Mouse (Mus musculus) heart, postnatal 36 days (tissue): ENCODE results near the gene Igfals. TPM values are rescaled to one million over a fixed set of nuclear protein-coding genes. Genes with fewer than 3 reads are reported as not detected.

Experiments
- DNase-seq, 2 experiments: peaks; one replicate each; pipeline ENCODE4 v3.0.0; 2021 to 2022
- intact Hi-C: fragments of 180-260 bp; cut with DNase I; formaldehyde crosslinking; loops from one replicate; pipeline ENCODE4 v1.15.1; 2025
- total RNA-seq, 2 experiments: library from RNA; stranded (reverse); gene quantifications; 2 replicates each; pipeline ENCODE4 v1.2.3; 2021

Igfals gene
- total RNA-seq, 2 experiments from 2014 or later = 7.7 to 8.8 TPM

DNA sequence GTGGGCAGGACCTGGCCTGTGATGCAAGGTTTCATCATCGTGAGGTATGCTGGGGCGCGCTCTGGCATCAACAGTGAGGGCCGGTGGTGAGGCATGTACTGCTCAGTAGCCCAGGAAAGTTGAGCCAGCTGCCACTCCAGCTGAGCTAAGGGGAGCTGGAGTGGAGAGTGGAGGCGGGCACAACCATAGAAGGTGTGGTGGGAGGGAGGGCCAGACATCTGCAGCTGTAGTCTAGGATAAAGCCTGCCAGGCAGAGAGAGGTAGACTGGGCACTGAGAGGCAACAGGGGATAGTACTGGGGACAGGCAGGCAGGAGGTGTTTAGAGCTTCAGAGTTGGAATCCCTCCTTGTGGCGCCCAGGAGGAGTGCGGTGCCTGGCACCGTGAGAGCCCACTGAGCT, 5.7 kb upstream of the Igfals start:
- no peak for DNase-seq
- intact Hi-C loops = no loop called here

DNA sequence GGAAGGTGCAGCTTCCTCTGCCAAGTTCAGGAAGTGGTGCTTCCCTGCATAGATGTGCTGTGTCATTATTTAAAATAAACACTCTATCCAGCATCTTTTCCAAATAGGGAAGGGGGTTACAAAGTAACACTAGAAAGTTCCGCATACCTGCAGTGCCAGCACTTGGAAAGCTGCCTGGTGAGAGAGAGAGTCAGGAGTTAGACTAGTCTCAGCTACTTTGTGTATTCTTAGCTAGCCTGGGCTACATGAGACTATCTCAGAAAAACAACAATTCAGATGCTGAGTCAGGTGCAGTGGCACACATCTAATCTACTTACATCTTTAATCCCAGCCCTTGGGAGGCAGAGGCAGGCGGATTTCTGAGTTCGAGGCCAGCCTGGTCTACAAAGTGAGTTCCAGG, 4.0 kb upstream of the Igfals start:
- DNase-seq = no peak
- intact Hi-C loops = no loop called here

DNA sequence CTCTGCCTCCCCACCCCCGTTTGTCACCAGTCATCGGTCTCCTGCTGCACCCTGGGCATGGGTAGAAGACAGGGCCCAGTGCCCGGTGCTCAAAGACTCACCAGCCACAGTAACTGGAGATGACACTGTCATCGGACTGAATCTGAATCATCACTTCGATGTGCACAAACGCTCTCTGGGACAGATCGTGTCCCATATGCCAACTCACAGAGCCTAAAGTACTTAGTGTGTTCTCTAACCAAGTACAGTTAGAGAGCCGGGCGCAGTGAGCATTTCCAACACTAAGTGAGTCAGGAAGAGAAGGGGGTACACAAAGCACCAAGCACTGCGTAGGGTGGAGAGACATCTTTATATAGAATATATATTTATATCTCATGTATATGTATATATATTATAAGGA, 2.1 kb downstream of the Igfals start:
- intact Hi-C loops = no loop called here
- DNase-seq = no peak

DNA sequence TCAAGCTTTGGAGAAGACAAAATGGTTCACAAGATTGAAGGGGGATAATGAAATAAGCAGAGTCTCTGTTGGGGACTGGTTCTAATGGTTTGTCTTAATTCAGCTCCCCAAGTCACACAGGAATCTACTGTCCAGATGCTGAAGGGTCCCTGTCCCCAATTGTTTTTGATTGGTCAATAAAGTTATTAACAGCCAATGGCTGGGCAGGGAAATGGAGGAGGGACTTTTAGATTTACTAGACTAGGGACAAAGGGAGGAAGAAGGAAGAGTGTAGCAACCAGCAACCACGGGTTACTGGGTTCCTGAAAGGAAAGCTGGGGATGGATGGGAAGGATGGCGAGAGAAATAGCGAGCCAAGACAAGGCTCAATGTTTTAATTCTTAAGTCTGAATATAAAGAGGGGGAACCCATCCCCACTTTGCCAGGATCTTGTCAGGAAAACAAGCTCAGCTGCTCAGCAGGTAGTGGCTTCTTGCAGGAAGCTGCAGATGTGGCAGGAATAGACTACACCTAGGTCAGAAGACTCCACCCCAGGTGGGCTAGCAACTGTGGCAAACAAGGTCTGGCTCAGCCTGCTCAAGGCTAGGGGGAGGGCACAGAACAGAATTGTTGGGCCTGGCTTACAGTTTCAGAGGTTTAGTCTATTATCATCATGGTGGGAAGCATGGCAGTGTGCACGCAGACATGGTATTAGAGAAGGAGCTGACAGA, 8.1 kb downstream of the Igfals start:
- no peak for DNase-seq
- intact Hi-C loops = no loop called here

DNA sequence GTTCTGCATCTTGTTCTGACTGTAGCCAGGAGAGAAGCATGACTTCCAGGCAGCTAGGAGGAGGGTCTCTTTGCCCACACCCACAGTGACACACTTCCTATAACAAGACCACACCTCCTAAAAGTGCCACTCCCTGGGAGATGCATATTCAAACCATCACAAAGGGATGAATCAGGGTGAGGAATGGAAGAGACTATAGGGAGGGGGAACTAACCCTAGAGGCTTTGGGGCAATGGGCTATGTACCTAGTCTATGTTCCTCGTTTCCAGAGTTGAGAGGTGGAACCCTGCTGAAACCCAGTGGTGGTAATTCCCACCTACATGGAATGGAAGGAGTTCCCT, 8.6 kb downstream of the Igfals start:
- no peak for DNase-seq
- intact Hi-C loops = no loop called here

DNA sequence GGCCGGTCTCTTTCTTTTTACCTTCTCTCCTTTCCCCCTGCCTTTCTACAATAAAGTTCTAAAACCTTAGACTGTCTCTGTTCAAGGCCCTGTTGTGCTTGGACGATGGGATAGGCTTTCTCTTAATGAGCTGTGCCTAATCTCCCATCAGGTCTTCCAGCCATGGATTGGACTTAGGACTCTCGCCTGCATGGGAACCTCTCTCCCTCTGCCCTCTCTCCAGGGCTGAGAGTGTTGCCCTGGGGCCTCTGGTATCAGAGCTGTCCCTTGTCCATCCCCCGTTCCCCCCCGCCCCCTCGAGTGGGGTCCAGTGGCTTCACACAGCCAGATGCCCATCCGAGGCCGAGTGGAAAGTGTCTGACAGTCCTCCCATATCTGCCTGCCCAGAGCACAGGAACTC, 9.2 kb downstream of the Igfals start:
- intact Hi-C loops = no loop called here
- no peak for DNase-seq

DNA sequence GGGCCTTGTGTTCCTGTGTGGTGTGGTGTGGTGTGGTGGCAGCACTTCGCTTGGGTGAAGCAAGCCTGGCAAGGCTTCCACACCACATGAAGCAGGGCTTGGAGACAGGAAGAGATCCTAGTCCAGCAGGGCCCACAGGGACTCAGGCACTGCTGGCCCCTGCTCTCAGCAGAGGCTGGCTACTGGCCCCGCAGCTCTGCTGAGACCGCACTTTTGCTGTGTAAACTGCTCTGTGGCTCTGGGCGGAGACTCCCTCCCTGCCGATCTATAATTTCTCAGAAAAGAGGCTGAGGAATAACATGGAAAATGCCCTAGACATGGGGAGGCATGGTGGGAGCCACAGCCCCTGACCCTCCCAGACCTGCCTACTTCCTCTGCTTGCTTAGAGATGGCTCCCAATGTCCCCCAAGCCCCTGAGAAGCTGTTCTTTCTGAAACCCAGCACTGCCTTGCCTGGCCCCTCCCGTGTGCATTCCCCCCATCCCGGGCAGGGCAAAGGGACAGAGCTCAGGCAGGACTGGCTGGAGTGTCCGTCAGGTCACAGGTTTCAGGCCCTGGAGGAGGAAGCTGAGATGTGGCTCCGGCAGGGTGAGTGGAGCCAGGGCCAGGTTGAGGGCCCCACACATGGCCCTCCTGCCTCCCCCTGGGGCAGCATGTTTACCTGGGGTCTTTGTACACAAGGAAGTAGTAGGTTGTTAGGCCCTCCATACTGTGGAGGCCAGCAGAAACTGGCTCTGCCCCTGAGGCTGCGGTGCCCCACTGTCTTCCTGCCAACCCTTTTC, 11.7 kb downstream of the Igfals start:
- intact Hi-C loops = no loop called here

DNA sequence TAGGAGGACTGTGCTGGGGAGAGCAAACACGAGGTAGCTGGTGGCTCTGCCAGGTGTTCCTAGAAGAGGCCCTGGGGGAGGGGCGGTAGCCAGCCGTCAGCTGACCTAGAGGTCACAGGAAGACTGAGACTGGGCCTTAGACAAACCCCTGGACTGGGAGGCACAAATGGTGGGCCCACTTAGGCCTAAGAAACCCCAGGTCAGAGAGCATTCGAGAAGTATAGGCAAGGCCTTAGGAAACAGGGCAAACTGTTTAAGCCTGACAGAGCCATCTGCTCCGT, 12.3 kb downstream of the Igfals start:
- peak; percentile 52 to 69 for DNase-seq
- intact Hi-C loops = no loop called here

More for the DNA sequence above, 11.7 kb downstream of the Igfals start:
- DNase-seq = no peak

DNA sequence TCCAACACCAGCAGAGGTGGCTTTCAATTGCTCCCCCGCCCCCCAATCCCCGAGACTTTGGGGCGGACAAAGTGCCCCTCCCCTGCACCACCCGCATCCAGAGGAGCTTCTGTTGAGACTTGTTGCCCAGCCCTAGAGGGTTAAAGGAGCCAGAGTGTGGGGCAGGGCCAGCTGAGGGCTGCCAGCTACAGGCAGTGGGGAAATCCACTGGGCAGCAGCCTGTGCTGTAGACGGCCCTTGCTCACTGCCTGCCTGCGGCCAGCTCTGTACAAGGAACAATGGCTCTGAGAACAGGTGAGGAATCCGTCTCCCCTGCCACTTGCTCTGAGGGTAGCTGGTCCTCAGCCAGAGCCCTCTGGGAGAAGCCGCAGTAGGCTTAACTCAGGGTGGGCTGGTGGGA, 12.7 kb downstream of the Igfals start:
- DNase-seq = no peak
- intact Hi-C loops = no loop called here

DNA sequence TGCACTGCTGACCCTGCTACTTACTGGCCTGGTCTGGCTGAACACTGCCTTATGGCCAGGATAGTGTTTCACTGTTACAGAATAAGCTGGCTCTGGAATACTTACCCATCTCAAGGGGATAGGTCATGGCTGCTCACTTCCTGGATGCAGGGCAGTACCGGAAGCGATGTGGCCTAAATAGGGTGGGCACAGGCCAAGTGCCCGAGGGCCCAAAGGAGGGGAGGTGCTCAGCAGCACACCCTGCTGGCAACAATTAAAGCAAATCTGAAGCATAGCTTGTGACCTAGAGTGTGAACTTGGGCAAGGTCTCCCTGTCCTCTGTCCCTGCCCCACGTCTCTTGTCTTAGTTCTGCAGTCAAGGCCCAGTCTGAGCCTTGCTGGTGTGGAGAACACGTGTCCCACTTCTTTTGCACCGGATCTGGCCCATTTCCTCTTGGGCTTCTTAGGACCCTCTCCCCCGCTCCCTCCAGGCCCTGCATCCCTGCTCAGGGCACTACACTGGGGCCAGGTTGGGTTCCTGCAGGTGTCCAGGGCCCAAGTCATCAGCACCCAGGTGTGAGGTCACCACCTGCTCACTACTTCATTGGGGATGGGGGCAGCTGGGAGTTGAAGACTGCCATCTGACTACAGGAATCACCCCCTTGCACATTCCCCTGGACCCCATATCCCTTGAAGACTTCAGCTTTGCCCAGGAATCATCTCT, 16.1 kb downstream of the Igfals start:
- peak in 1 of 2 experiments; percentile 41 for DNase-seq
- intact Hi-C loops = loop anchor here (5.0 kb wide), 1 partner anchor 135 kb away; no protein-coding TSS in a partner anchor

DNA sequence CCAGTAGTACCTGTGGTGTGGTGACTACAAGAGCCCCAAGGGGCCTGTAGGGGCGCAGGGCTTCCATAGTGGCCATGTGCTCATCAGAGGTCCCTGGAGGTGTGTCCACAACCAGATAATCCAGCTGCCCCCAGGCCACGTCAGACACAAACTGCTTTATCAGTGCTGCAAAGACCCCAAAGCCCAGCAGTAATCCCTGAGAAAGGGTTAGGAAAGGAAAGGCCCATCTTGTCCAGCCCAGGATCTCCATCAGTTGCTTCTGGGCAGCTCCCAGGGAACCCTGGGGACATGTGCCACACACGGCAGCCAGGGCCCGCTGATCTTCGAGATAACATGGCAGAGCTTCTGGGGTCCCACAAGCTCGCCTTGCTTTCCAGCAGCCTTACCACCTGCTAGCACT, 18.6 kb downstream of the Igfals start:
- intact Hi-C loops = loop anchor here (5.0 kb wide), 1 partner anchor 137 kb away; no protein-coding TSS in a partner anchor
- no peak for DNase-seq

DNA sequence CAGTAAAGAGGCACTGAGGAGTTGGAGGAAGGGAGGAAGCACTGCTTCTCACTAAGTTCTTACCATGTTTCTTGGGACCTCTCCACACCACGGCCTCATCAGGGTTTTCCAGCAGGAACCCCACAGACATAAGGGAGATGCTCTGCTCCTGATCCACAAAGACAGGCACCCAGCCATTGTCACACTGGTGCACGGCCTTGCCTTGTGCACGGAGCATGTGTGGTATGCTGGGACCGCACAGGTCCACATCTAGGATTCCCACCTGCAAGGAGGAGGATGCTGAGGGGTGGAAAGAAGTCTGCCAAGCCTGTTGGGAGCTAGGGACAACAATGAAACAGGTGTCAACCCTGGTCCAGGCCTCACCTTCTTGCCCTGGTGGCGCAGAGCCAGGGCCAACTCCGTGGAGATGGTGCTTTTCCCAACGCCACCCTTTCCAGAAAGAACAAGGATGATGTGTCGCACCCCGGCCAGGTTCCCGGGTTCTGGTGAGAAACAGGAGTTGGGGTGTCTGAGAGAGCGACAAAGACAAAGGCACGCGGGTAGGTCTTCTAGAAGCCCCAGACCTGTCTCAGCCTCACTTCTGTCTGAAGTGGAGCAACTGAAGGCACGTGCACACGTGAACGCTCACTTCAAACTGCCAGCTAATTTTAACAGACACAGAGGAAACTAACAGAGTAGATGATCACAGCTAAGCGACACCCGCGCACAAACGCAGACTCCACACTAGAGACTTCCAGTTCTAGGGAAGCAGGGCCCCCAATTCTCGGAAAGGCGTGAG, 19.7 kb downstream of the Igfals start:
- DNase-seq = no peak
- intact Hi-C loops = loop anchor here (2.0 kb wide), 1 partner anchor 35 kb away; the partner anchor contains the start of gene Fahd1

DNA sequence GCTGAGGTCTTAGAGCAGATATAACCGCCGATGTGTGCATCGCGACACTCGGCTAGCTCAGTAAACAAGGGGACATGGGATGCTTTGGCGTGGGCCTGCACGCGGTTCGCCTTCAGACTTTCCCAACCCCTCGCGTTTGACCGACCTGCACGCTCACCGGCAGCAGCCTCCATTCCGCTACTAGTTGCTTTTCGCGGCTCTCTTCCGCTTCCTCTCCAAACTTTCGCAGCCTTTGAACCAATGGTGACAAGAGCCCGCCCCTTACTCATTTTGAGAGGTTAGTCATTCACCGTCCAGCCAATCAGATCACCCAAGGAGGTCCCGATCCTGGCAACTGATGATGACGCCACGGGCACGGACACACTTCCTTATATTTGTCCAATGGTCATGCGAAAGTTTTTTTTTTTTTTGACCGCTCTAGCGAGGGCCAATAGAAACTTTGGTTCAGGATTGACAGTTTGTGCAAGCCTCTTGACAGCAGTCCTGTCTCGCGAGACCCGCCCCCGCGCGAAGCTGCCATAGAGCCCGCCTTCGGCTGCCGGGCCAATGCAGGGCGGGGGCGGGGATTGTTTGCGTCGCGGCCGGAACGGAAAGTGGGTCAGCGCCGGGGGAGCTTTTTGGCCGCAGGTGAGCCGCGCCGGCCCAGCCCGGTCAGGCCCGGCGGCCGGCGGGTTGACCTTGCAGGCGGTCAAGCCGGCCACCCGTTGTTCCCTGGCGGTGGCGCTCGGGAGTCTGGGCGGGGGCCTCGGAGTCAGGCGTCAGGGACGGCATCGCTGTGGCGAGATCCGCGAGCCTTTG, 20.5 kb downstream of the Igfals start, which contains the start of the genes Nubp2 and Spsb3:
Gene Nubp2, minus strand, starts transcription at position 216 of the 798 bp plus-strand sequence.
Gene Spsb3, plus strand, starts transcription at position 510 of the 798 bp plus-strand sequence.
- DNase-seq = peak; percentile 93 to 96
- intact Hi-C loops = loop anchor here (2.0 kb wide), 1 partner anchor 36 kb away; the partner anchor contains the start of gene Fahd1

DNA sequence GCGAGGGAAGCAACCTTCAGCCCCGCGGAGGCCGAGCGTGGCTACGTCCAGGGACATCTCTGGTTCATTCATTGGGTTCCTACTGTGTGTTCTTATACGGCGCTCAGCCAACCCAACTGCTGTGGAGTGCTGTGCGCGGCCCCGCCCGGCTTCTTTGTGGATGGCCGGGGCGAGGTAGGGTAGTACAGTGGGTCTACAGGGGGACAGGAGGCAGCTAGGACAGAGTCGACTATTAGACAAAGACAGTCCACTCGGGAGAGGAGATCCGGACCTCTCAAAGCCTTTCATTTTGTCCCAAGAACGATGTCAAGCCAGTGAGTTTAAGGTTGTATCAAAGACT, 21.1 kb downstream of the Igfals start:
- intact Hi-C loops = loop anchor here (2.0 kb wide), 1 partner anchor 36 kb away; the partner anchor contains the start of gene Fahd1
- no peak for DNase-seq

DNA sequence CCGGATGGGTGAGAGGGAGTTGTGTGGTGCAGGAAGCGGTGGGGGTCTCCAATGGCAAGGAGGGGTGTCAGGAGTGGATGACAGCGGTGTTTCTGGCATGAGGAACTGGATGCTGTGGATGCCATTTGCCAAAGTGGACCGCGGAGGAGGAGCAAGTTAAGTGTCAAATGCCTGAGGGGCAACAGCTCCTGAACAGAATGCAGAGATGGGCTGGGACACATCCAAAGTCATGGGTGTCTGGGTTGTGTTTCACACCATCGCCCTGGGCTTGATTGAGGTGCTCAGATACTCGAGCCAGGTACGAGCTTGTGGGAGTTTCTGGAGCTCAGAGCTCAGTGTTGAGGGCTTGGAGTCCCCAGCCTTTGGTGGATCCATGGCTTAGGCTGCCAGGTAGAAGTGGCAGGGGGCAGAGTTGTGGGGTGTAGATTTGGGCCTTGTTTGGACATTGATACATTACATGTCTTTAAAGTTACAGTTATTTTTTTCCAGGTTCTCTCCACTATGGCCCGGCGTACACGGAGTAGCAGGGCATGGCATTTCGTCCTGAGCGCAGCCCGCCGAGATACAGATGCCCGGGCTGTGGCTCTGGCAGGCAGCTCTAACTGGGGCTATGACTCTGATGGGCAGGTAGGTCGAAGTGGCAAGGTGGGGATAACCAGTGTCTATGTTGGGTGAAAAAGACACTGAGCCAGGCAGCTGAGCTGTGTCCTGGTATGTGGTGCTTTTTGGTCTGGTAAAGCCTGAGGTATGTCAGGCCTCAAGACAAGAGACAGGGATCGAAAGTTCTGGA, 21.7 kb downstream of the Igfals start:
- intact Hi-C loops = loop anchor here (2.0 kb wide), 1 partner anchor 37 kb away; the partner anchor contains the start of gene Fahd1

DNA sequence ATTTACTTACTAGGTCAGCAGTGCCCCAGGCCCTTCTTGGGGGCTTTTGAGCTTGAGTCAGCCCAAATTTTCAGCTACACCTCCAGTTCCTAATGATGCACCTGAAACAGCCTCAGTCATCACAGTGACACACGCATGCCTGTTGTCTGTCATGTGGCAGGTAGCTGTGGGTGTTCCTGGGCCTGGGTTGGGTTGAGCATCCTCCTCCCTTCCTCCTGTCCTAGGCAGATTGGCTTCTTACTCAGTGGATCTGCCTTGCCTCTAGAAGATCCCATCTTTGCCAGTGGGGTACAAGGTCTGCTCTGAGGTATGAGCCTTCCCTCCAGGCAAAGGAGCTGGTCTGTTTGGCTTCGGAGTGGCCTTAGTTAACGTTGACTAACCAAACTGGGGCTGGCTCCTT, 23.1 kb downstream of the Igfals start:
- intact Hi-C loops = no loop called here
- DNase-seq = no peak

More for the DNA sequence above, 21.7 kb downstream of the Igfals start:
- DNase-seq = no peak

DNA sequence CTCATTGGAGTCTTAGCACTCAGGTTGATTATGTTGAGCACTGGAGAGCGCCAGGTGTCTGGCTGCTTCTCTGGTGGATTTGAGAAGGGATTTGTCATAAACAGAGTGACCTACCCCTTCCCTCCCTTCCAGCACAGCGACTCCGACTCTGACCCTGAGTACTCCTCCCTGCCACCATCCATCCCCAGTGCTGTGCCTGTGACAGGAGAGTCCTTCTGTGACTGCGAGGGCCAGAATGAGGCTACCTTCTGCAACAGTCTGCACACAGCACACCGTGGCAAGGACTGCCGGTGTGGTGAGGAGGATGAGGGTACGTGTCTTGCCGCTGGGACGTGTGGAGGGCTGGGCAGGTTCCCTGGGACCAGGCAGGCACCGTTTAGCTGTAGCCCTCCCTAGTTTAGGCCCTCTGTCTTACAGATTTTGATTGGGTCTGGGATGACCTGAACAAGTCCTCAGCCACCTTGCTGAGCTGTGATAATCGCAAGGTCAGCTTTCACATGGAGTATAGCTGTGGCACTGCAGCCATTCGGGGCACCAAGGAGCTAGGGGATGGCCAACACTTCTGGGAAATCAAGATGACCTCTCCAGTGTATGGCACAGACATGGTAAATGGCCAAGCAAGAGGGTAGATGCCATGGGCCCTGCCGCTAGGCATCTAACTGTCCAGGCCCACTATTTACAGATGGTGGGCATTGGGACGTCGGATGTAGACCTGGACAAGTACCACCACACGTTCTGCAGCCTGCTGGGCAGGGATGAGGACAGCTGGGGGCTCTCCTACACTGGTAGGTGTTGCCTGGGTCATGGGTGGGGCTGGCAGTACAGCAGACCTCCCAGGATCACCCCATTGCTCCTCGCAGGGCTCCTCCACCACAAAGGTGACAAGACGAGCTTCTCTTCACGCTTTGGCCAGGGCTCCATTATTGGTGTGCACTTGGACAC, 24.6 kb downstream of the Igfals start:
- intact Hi-C loops = loop anchor here (10.0 kb wide), 1 partner anchor 476 kb away; the partner anchor contains the start of gene Rnps1
- no peak for DNase-seq

DNA sequence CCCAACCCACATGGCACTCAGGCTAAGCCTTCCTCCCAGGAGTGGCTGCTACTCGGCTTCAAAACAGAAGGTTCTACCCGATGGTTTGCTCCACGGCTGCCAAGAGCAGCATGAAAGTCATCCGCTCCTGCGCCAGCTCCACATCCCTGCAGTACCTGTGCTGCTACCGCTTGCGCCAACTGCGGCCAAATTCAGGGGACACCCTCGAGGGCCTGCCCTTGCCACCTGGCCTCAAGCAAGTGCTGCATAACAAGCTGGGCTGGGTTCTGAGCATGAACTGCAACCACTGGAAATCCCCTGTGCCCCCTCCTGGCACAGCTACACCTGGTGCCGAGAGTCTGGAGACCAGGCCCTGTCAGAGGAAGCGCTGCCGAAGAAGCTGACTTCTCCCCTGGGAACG, 25.5 kb downstream of the Igfals start:
- DNase-seq = no peak
- intact Hi-C loops = loop anchor here (10.0 kb wide), 1 partner anchor 477 kb away; the partner anchor contains the start of gene Rnps1
